Mouse (Mus musculus) brain, embryonic 18.5 days (tissue): ENCODE data around the gene Wt1.

Source experiments
- DNase-seq: peaks from one replicate; pipeline ENCODE4 v3.0.0-alpha.2; 2012; ENCODE audit warnings: low read depth, low spot score

Wt1 gene

GRCm38 (mm10) chr2:105126279-105126678, at the start of gene Wt1:
Gene Wt1, plus strand, starts transcription at chr2:105126529.
- no peak for DNase-seq

- DNase-seq: no peak
Observed at GRCm38 (mm10) chr2:105077151-105077550, 49.2 kb upstream of the Wt1 start.

DNA sequence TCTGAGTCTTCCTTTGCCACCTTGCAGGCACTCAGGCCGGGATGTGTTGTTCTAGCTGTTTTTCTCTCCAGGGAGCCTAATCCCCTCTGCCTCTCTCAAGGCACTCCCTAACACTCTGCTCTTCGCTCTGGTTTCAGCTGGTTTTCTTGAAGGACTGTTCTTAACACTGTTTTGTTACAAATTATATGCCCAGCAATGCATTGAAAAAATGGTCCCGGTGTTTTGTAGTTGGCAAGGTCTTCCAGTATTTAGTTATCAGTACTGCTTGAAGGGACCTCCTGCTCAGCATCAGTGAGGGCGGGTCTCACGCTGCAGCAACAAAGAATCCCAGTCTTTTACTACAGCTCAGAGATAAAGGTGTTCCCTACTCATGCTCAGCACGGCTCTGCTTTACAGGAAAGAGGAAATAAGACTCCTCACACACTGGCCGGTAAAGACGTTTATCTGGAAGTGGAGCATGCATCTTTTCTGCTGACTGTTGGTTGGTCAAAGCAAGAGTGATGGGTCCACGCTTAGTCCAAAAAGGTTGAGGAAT, 44.0 kb upstream of the Wt1 start:
- no peak for DNase-seq

DNA sequence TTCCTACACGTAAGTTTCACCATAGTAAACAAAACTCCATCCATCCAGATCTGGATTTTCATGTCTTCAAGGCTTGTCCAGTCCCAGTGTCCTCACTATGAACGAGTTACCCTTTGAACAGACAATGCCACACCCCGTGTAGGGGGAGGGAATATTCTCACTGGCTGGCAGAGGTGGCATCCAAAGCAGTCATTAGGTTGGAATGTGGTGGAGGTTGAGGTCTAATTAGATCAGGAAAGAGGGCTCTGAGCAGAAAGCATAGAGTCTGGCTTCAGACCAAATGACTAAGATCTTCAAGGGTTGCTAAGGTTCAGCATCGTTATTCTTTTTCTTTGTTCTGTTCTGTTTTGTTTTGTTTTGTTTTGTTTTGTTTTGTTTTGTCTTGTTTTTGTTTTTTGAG, 42.3 kb upstream of the Wt1 start:
- DNase-seq: no peak

DNA sequence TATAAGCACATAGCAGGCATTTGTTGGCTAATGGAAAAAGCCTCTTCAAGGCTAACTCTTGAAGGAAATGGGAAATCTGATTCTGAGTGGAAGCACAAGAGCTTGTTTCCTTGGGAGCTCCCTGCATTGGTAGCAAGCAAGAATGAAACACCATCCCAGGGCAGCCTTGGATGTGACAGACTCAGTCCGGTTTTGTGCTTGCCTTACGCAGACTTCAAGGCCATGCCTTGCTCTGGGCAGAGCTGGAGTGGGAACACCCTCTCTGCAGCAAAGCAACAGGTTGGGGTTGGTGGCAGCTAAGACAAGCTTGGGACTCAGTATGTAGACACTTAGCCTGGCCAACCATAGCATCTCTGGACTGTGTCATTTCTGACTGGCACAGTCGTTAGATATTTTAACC, 40.2 kb upstream of the Wt1 start:
- DNase-seq: no peak

- no peak for DNase-seq
Observed at GRCm38 (mm10) chr2:105088005-105088404, 38.3 kb upstream of the Wt1 start.

GRCm38 (mm10) chr2:105089083-105089482, 37.2 kb upstream of the Wt1 start:
- no peak for DNase-seq

DNA sequence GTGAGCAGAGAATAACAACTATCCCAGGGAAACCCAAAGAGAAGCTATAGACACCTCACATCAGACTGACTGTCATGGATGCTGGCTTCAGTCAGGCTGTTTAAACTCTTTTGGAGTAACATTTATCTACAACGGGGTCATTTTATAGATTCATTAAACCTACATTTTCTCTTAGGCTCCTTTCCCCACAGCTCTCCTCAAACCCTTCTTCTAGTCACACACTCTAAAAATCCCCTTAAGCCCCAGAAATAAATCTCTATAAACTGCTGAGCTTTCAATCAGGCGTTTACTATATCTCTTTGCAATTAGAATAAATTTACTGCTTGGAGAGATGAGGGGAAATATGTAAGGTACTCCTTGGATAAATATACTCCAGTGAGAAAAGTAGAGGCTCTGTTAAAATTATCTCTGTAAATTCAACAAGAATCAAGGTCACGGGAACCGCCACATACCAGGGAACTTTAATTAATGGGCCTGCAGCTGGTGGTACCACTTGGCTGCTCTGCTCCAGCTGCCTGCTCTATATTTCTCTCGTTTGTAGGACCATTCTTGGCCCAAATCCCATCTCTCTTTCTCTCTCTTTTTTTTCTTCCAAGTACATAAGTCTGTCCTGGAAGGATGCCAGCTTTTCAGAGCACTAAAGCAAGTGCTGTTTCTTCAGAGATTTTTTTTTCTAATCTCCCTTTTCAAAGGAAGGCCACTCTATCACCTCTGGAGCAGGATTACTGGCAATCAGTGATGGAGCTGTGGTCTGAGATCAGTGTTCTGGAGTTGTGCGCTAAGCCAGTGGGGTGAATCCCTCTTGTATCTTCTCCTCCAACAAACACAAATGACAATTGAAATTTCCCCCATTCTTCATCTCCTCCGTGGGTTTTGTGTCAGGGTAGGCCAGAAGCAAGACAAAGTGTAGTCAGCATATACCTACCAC, 36.5 kb upstream of the Wt1 start:
- DNase-seq: peak; percentile 63

- no peak for DNase-seq
Observed at GRCm38 (mm10) chr2:105090991-105091390, 35.3 kb upstream of the Wt1 start.

- no peak for DNase-seq
Observed at GRCm38 (mm10) chr2:105091718-105092117, 34.6 kb upstream of the Wt1 start, which contains the start of gene Gm11060. Gene Gm11060, plus strand, starts transcription at chr2:105092018.

DNA sequence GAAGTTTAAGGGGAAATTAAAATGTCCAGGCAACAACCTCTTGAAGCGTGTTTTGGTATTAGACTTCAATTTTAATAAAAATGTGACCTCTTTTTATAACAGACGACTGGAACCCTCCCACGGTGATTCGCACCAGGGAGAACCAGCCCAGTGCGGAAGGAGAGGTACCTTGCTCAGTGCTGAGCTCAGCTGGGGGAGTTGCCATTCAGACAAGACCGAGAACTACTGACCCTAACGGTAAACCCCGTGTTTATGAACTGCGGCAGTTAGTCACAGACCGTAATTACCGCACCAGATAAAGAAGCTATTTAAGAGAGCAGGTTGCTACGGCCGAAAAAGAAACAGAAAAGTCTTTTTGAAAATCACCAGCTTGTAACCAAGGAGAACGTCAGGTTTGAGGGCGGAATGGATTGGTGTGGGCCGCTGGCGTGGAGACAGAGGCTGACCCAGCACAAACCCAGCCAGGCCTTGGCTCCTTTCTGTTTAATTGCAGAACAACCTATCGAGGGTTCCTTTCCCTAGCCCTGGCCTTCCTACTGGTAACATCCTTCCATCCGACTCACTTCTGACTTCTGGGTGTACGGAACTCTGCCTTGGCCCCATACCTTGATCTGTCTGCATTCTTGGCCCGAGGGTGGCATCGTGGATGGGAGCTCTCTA, 28.9 kb upstream of the Wt1 start:
- no peak for DNase-seq

DNA sequence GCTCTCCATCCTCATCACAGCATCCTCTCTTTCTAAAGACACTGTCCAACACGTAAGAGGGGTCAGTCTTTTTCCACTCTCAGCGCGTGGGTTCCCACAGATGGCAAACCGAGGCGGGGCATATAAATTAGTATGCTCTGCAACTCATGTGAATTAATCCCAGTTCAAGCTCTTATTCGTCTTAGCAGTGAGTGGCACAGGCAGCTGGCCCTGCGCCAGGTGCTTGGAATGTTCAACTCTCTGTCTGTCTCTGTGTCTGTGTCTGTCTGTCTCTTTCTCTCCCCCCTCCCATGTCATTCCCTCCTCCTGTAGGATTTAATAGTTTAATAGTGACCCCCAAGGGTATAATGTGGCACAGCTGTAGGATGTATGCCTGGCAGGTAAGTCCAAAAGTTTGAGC, 26.9 kb upstream of the Wt1 start:
- DNase-seq: no peak

DNA sequence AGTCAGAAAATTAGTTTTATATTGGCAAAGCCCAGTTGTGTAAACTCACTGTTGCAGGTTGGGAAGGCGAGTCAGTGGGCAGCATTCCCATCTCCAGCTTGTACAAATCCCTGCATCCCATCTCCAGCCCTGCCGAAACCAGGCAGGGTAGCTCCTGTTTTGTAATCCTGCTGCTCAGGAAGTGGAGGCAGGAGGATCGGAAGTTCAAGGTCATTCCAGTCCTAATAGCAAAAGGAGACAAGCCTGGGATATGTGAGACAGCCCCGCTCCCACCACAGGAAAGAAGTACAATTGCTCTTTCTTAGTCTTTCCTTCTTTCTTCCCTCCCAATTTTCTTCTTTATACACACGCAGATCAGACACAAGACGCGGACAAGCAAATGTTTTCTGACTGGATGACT, 25.8 kb upstream of the Wt1 start:
- DNase-seq: no peak

GRCm38 (mm10) chr2:105108703-105109158, 17.6 kb upstream of the Wt1 start:
- DNase-seq: peak; percentile 56

GRCm38 (mm10) chr2:105114074-105114473, 12.3 kb upstream of the Wt1 start:
- no peak for DNase-seq

DNA sequence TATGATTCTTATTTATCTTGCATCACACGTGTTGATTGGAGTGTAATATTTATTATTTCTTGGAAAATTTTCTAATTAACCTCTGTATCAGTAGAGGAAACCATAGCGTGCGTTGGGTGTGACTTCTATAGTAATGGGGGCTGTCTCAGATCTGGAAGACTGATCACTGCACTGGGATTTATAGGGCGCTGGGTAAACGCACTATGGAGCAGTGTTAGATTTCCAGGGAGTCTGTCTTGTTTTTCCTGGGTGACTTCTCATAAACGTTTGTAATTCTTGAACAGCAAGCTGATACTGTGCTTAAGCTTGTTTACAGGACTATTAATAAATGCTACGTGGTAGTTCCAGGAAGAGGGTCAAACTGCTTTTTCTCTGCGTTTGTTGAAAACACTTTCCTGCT, 8.7 kb upstream of the Wt1 start:
- DNase-seq: no peak

GRCm38 (mm10) chr2:105122216-105122615, 4.1 kb upstream of the Wt1 start:
- no peak for DNase-seq

- DNase-seq: no peak
Observed at GRCm38 (mm10) chr2:105122886-105123285, 3.4 kb upstream of the Wt1 start.

GRCm38 (mm10) chr2:105123431-105123830, 2.9 kb upstream of the Wt1 start:
- no peak for DNase-seq

- no peak for DNase-seq
Observed at GRCm38 (mm10) chr2:105123881-105124280, 2.4 kb upstream of the Wt1 start.

GRCm38 (mm10) chr2:105124391-105124790, 1.9 kb upstream of the Wt1 start:
- DNase-seq: no peak

GRCm38 (mm10) chr2:105125205-105125604, 1.1 kb upstream of the Wt1 start:
- no peak for DNase-seq

DNA sequence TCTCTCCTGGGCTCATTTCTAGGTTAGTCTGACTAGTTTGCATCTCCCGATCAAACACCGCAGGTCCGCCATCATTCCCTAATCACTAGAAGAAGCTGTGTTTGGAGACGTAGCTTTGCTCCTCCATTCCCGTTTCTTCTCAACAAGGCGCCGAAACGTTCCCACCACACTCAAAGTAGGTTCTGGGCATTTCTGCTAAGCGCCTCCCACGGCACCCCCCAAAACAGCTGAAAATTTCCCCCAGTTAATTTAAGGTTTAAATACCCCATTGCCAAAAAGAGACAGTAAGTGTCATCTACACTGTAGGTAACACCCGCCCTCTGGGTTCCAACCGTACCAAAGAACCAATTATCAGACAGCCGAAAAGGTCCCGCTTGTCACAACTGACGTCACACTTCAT, 688 bp upstream of the Wt1 start:
- DNase-seq: no peak
